Mouse (Mus musculus): ENCODE data around the gene Ascl3. TPM values are rescaled to one million over a fixed set of nuclear protein-coding genes. Genes with fewer than 3 reads are reported as not detected.

Ascl3 gene
- total RNA-seq (2021): not detected
- long read RNA-seq, experiment 1: 0 reads
- long read RNA-seq, experiment 2: 0 reads

GRCm38 (mm10) chr7:109731626-109732025 is at the start of gene Ascl3:
Ascl3 (minus strand) TSS chr7:109731726.
- no peak for DNase-seq

DNA sequence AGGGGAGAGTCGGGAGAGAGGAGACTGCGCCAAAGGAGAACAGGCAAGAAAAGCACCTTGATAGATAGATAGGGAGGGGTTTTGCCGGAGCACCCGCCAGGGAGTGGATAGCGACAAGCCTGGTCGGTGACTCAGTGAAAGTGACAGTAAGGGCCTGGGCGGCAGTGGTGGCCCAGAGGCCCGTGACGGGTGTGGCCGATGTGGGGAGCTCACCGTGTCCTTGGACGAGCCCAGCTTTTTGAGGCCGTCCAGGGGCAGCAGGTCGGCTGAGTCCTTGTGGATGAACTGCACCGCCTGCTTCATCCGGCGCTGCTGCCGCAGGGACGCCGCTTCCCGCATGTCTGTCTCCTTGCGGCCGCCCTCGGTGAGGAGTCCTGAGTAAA is 49.6 kb upstream of the Ascl3 start:
- no peak for DNase-seq

DNA sequence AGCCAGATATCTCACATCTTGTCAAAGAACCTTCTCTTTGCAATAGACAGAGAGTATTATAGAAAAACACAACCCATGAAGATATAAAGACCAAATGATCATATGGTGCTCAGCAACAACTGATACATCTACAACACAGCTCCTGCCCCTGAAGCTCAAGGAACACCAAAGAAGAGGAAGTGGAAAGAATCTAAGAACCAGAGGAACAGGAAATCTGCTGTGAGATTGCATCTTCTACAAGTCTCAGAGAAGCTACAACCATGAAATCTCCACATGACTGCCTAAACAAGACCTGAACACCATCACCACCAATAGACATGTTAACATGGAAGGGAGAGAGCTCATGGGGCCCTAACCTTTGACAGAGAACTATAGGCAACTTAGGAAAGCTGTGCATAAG is 40.7 kb upstream of the Ascl3 start:
- DNase-seq: no peak

DNA sequence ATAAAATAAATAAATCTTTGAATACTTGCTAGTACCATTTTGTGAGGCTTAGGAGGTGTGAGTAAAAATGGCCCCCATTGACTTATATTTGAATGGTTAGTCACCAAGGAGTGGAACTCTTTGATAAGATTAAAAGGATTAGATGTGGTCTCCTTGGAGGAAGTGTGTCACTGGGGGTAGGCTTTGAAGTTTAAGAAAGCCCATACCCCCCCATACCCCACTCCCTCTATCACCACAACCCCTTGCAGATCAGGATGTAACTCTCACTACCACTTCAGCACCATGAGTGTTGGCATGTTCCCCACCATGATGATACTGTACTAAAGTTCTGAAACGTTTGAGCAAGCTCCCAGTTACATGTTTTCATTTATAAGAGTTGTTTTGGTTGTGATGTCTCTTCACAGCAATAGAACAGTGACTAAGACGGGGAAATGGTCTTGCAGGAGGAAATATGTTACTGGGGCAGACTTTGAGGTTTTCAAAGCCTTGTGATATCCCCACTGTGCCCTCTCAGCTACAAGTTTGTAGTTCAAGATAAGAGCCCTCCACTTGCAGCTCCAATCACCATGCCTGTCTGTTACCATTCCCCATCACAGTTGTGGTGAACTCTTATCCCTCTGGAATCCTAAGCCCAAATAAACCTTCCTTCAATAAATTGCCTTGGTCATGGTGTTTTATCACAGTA is 37.3 kb upstream of the Ascl3 start:
- DNase-seq: no peak

GRCm38 (mm10) chr7:109767575-109768350 is 36.2 kb upstream of the Ascl3 start:
- DNase-seq: no peak

- no peak for DNase-seq
These were observed 32.5 kb upstream of the Ascl3 start for GRCm38 (mm10) chr7:109764009-109764408.

DNA sequence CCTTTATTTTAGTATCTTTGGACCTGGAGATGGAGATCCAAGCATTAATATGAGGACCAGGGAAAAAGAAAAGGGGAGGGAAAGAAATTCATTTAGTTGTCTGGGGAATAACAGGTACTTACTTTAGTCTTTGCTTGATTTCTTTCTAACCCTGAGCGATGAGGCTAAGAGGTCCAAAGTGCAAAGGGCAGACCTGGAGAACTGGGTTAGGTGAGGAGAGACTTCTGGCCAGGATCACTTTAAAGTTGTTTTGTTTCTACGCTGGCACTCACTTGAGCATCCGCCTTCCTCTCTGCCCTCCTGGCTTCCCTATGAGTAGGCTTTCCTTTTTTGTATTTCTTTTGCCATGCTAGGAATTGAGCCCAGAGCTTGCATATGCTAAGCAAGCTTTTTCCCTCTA is 24.8 kb upstream of the Ascl3 start:
- no peak for DNase-seq

DNA sequence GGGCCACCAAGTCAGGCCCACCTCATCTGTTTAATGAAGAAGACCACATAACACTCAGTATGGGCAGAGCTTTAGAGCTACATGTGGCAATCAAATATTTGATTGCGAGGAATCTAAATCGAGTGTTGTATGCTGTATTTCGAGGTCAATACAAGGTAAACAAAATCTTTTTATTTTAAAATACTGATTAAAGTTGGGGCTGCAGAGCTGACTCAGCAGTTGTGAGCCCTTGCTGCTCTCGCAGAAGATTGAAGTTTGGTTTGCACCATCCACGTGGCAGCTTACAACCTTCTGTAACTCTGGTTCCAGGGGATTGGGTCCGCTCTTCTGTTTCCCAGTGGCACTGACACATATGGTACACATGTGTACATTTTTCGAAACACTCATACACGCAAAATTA is 22.5 kb upstream of the Ascl3 start:
- DNase-seq: no peak

- peak; percentile 80 for DNase-seq
These were observed 20.7 kb upstream of the Ascl3 start, which contains the start of gene Tmem9b for GRCm38 (mm10) chr7:109752008-109752925. Tmem9b (minus strand) TSS chr7:109752875.

DNA sequence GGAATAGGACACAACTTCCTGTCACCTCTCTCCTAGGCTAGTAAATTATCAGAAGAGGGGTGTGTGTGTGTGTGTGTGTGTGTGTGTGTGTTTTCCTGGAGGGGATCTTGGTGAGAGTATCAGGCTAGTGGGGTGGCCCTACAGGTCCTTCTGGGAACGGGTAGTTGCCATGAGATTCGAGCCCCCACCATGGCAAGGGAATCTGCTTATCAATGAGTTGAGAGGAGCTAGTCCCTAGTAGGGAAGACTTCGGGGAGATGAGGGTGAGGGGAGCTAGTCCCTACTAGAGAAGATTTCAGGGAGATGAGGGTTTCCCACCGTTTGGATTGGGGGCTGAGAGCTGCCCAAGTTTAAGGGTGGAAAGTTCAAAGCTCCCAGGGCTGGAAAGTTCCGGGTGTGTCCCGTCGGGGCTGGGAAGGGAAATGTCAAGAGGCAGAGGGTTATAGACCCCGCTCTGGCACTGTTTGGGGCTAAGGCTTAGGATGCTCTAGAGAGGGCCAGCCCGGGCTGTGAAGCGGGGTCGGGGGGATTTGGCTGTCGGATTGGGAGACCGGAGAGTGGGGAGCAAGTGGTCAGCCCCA is 20.0 kb upstream of the Ascl3 start:
- no peak for DNase-seq

- no peak for DNase-seq
These were observed 16.2 kb upstream of the Ascl3 start for GRCm38 (mm10) chr7:109747747-109748146.

DNA sequence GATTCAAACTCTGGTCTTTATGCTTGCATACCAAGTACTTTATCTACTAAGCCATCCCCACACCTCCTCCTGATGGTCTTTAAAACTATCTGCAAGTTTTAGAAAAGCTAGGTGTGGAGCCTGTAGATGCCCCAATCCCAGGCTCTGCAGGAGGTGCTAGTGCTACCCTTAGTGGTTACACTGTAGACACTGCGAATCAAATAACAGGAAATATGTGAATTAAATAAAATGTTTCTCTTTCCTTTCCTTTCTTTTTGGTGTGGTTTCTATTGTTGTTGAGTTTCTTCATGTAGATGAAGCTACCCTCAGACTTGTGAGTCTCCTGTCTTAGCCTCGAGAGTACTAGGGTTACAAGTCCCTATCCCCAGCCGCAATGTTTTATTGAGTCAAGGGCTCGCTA is 10.2 kb upstream of the Ascl3 start:
- DNase-seq: no peak

DNA sequence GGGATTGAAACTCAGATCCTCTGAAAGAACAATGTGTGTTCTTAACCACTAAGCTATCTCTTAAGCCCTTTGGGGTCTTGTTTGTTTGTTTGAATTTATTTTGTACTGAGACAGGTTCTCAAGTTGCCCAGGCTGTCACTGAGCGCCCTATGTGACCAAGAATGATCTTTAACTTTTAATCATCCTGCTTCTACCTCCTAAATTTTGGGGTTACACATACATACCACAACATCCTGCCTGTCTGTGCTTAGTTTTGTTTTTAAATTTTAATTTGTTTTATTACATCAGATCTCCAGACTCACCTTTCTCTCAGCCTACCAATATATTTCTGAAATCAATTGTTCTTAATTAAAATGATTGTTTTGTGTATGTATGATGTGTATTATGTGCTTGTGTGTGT is 9.5 kb upstream of the Ascl3 start:
- DNase-seq: no peak

DNA sequence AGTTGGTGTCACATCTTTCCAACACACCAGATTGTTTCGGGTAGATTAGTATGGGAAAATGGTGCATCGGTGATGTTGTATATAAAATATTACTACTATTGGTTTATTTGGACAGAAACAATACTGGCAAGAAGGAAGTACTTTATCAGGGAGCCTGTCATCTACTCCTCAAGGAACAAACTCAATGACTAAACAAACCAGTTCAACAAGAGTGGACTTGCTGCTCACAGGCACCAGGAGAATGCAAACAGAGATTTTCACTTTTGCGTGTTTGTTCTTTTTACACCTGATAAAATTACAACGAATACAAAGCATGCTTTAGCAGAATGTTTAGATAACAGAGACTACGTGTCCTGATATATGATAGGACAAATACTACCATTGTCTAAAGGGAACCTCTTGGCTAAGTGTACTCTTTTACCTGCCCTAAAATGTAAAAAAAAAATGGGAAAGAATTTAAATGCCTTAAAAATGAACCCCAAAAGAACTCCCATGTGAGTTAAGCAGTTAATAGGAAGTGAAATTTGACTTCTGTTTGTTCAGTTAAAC is 8.4 kb upstream of the Ascl3 start:
- no peak for DNase-seq

DNA sequence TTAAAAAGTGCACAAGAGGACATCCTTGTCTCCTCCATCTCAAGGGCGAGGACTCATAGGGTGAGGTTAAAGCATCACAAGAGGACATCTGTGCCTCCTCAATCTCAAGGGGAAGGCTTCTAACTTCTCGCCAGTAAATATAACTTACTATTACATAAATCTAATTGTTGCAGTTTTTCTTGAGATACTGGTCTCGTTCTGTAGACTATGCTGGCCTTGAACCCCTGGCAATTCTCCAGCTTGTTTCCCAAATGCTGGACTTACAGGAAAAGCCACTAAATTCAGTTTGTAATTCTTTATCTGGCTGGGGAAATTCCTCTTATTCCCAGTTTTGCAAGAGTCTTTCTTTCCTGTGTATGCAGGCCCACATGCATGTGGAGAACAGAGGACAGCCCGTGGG is 3.3 kb upstream of the Ascl3 start:
- DNase-seq: no peak

- DNase-seq: no peak
These were observed 7.8 kb downstream of the Ascl3 start, which contains the start of gene BC051019 for GRCm38 (mm10) chr7:109723697-109724096. BC051019 (minus strand) TSS chr7:109723850.

- DNase-seq: no peak
These were observed 8.4 kb downstream of the Ascl3 start for GRCm38 (mm10) chr7:109723114-109723513.

- DNase-seq: no peak
These were observed 8.9 kb downstream of the Ascl3 start for GRCm38 (mm10) chr7:109722618-109723017.

DNA sequence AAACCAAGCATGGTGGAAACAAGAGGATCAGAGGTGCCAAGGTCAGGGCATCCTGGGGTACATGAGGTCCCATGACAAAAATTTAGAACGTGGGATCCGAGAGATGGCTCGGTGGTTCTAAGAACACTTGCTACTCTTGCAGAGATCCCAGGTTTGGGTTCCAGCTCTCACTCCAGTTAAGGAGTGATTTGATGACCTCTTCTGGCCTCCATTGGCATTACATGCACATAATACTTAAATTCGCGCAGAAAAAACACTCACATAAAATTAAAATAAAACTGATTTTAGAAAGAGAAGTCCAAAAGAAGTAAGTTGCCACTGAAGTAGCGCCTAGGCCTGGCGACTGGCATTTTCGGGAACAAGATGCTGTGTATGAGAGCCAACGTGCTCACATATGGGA is 12.2 kb downstream of the Ascl3 start:
- no peak for DNase-seq

DNA sequence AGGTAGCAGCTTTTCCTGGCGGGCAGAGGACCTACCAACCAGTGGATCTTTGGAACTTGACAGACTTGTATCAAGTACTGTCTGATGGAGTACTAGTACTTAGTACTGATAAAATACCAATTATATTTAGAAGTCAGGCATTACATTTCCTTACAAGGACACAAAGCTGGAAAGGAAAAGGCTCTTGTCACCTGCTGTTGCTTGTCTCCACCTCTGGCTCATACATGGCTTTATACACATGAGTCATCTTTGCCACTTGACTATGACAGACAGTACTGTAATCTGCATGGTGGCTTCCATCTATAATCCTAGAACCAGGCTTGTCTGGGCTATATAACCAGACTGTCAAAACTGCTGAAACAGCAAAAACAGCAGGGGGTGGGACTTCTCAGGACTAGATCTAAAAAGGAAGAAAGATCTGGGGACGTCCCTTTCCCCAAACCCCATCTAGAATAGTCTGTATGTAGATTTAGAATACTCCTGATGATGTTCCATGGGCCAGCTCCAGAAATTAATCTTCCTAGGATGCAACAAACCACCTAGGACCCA is 18.0 kb downstream of the Ascl3 start:
- no peak for DNase-seq

- no peak for DNase-seq
These were observed 19.3 kb downstream of the Ascl3 start for GRCm38 (mm10) chr7:109712198-109712597.

- no peak for DNase-seq
These were observed 21.5 kb downstream of the Ascl3 start for GRCm38 (mm10) chr7:109710069-109710468.
